Mouse (Mus musculus): ENCODE measurements around the gene P4ha1. TPM values are rescaled to one million over a fixed set of nuclear protein-coding genes. Genes with fewer than 3 reads are reported as not detected.

P4ha1 gene
- polyA plus RNA-seq (2012; rRNA removed) (3.9 and 5.1 TPM in 2 replicates), polyA plus RNA-seq (2014; fragmentation: Nextera tagmentation; extraction: Ambion mirVana) (9.3 and 9.6 TPM in 2 replicates)

- no peaks in the 10 kb centered on the region for H3K27me3 ChIP-seq (ENCODE audit: control insufficient read depth, insufficient read depth, low read length)
- peak within 1 kb of the TSS; percentile 81 to 87 for H3K4me3 ChIP-seq (ENCODE audit: insufficient read depth in 1 of 2, low read depth in 2 of 2, low read length in 2 of 2)
- no peaks in the 10 kb centered on the region for H3K9me3 ChIP-seq (ENCODE audit: control insufficient read depth, low read length)
- WGBS (ENCODE audit: insufficient replicate concordance), result under 1% methylated on average over 39 of the region's 39 CpGs
- TF ChIP-seq CTCF (IDR thresholded peaks at IDR 0.05; ENCODE audit: low read depth), result peak; percentile 85
- no peak for TF ChIP-seq EP300 (IDR thresholded peaks at IDR 0.05; ENCODE audit: low read depth)
- H3K4me2 ChIP-seq (ENCODE audit: low read depth), result peak within 1 kb of the TSS; percentile 95
- DNase-seq (ENCODE audit: low read depth in 3 of 3, low spot score in 3 of 3) (peak; percentile 82 to 89 (median 88)), ATAC-seq (ENCODE audit: insufficient read depth) (peak; percentile 97)
- H3K4me1 ChIP-seq (replicated peaks; ENCODE audit: control insufficient read depth in 2 of 2, insufficient read depth in 2 of 2, low read length in 1 of 2), result peaks cover 7 to 9% of the 10 kb centered on the region in 2 experiments
- peak within 1 kb of the TSS; percentile 55 for H3K27ac ChIP-seq
- peak within 1 kb of the TSS; percentile 85 for H3K9ac ChIP-seq (replicated peaks)
- H3K36me3 ChIP-seq (replicated peaks; ENCODE audit: control insufficient read depth, insufficient read depth, low read depth), result no peaks in the 10 kb centered on the region
Observed at GRCm38 (mm10) chr10:59323100-59323487, at the start of gene P4ha1. Gene P4ha1 (plus strand): TSS chr10:59323296.

GRCm38 (mm10) chr10:59275745-59276144, 47.4 kb upstream of the P4ha1 start:
- H3K4me3 ChIP-seq (ENCODE audit: insufficient read depth in 1 of 2, low read depth in 2 of 2, low read length in 2 of 2), result no peak overlapping the region
- H3K36me3 ChIP-seq (replicated peaks; ENCODE audit: control insufficient read depth, insufficient read depth, low read depth), result no peaks in the 10 kb centered on the region
- H3K27ac ChIP-seq, result no peak overlapping the region
- DNase-seq (ENCODE audit: low read depth in 3 of 3, low spot score in 3 of 3), result no peak
- TF ChIP-seq CTCF (IDR thresholded peaks at IDR 0.05; ENCODE audit: low read depth) (no peak), EP300 (IDR thresholded peaks at IDR 0.05; ENCODE audit: low read depth) (no peak)
- 64% methylated on average over 5 of the region's 5 CpGs for WGBS (ENCODE audit: insufficient replicate concordance)
- H3K27me3 ChIP-seq (ENCODE audit: control insufficient read depth, insufficient read depth, low read length), result no peaks in the 10 kb centered on the region
- no peak overlapping the region for H3K9ac ChIP-seq (replicated peaks)
- no peaks in the 10 kb centered on the region for H3K9me3 ChIP-seq (ENCODE audit: control insufficient read depth, low read length)
- H3K4me2 ChIP-seq (ENCODE audit: low read depth), result no peak overlapping the region
- ATAC-seq (ENCODE audit: insufficient read depth), result no peak
- H3K4me1 ChIP-seq (replicated peaks; ENCODE audit: control insufficient read depth in 2 of 2, insufficient read depth in 2 of 2, low read length in 1 of 2), result peaks cover 0 to 4% of the 10 kb centered on the region in 2 experiments; a peak in 1 of 4 replicates

- no peaks in the 10 kb centered on the region for H3K27me3 ChIP-seq (ENCODE audit: control insufficient read depth, insufficient read depth, low read length)
- no peak for TF ChIP-seq EP300 (IDR thresholded peaks at IDR 0.05; ENCODE audit: low read depth)
- no peak overlapping the region for H3K4me2 ChIP-seq (ENCODE audit: low read depth)
- 51% methylated on average over 10 of the region's 10 CpGs for WGBS (ENCODE audit: insufficient replicate concordance)
- peaks cover 0 to 4% of the 10 kb centered on the region in 2 experiments; a peak in 1 of 4 replicates for H3K4me1 ChIP-seq (replicated peaks; ENCODE audit: control insufficient read depth in 2 of 2, insufficient read depth in 2 of 2, low read length in 1 of 2)
- H3K9me3 ChIP-seq (ENCODE audit: control insufficient read depth, low read length), result no peaks in the 10 kb centered on the region
- no peaks in the 10 kb centered on the region for H3K36me3 ChIP-seq (replicated peaks; ENCODE audit: control insufficient read depth, insufficient read depth, low read depth)
- no peak overlapping the region for H3K4me3 ChIP-seq (ENCODE audit: insufficient read depth in 1 of 2, low read depth in 2 of 2, low read length in 2 of 2)
- DNase-seq (ENCODE audit: low read depth in 3 of 3, low spot score in 3 of 3), result no peak
- no peak for ATAC-seq (ENCODE audit: insufficient read depth)
- H3K9ac ChIP-seq (replicated peaks), result no peak overlapping the region
- H3K27ac ChIP-seq, result no peak overlapping the region
Observed at GRCm38 (mm10) chr10:59277116-59277515, 46.0 kb upstream of the P4ha1 start.

DNA sequence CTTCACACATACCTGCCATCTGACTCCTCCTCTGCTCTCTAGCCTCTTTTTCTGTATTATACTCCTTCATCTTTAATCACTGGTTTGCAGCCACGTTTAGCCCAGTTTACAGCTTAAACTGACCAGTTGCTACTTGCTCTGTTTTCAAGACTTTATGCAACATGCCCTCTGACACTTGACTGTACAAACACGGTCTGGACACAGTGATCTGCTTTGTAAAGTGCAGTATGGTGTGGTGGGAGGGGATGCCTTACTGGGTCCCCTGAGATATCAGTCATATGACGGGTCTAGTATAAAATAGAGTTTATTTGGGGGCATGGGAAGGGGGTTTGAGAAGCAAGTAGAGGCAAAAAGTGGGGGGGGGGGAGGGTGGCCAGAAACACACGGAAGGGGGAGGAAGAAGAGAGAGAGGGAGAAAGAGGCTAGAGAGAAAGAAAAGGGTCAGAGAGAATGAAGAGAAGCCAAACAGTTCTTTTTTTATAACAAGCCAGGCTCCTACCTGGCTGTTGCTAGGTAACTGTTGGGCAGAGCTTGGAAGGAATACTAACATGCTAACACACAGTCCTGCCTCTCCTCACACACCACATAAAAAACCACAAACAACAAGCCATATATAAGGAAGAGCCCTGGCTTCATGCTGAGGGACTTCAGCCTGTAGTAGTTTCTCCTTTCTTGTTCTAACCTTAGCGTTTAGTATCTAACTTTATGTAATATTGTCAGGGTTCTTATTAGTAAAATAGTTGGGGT, 45.2 kb upstream of the P4ha1 start:
- no peaks in the 10 kb centered on the region for H3K9me3 ChIP-seq (ENCODE audit: control insufficient read depth, low read length)
- H3K27me3 ChIP-seq (ENCODE audit: control insufficient read depth, insufficient read depth, low read length), result no peaks in the 10 kb centered on the region; the same call in 1 of the 2 replicates
- ATAC-seq (ENCODE audit: insufficient read depth) (no peak), DNase-seq (ENCODE audit: low read depth in 3 of 3, low spot score in 3 of 3) (no peak)
- no peak overlapping the region for H3K4me2 ChIP-seq (ENCODE audit: low read depth)
- peaks cover 0 to 4% of the 10 kb centered on the region in 2 experiments; a peak in 1 of 4 replicates for H3K4me1 ChIP-seq (replicated peaks; ENCODE audit: control insufficient read depth in 2 of 2, insufficient read depth in 2 of 2, low read length in 1 of 2)
- H3K36me3 ChIP-seq (replicated peaks; ENCODE audit: control insufficient read depth, insufficient read depth, low read depth), result no peaks in the 10 kb centered on the region
- H3K9ac ChIP-seq (replicated peaks), result no peak overlapping the region
- no peak overlapping the region for H3K27ac ChIP-seq
- H3K4me3 ChIP-seq (ENCODE audit: insufficient read depth in 1 of 2, low read depth in 2 of 2, low read length in 2 of 2), result no peak overlapping the region
- TF ChIP-seq EP300 (IDR thresholded peaks at IDR 0.05; ENCODE audit: low read depth), result no peak
- TF ChIP-seq CTCF (IDR thresholded peaks at IDR 0.05; ENCODE audit: low read depth), result no peak
- WGBS (ENCODE audit: insufficient replicate concordance), result 35% methylated on average over 5 of the region's 5 CpGs

DNA sequence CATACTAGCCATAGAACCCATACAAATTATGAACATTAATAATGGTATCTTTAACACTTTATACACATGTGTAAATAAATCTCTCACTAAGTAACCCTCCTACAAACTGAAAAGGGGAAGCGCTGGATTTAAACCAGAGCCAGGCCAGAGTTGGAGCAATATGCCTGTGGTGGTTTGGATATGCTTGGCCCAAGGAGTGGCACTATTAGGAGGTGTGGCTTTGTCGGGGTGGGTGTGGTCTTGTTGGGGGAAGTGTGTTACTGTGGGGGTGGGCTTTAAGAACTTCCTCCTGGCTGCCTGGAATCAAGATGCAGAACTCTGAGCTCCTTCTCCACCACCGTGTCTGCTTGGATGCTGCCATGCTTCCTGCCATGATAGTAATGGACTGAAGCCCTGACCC, 39.9 kb upstream of the P4ha1 start:
- TF ChIP-seq CTCF (IDR thresholded peaks at IDR 0.05; ENCODE audit: low read depth) (0 out of 2 replicates have a peak, but pooled peaks have one; percentile 0), EP300 (IDR thresholded peaks at IDR 0.05; ENCODE audit: low read depth) (no peak)
- Histone ChIP-seq H3K4me3 (ENCODE audit: insufficient read depth in 1 of 2, low read depth in 2 of 2, low read length in 2 of 2) (no peak overlapping the region), H3K9me3 (ENCODE audit: control insufficient read depth, low read length) (no peaks in the 10 kb centered on the region), H3K27me3 (ENCODE audit: control insufficient read depth, insufficient read depth, low read length) (no peaks in the 10 kb centered on the region; the same call in 1 of the 2 replicates), H3K36me3 (replicated peaks; ENCODE audit: control insufficient read depth, insufficient read depth, low read depth) (no peaks in the 10 kb centered on the region), H3K27ac (no peak overlapping the region), H3K9ac (replicated peaks) (no peak overlapping the region), H3K4me2 (ENCODE audit: low read depth) (no peak overlapping the region), H3K4me1 (replicated peaks; ENCODE audit: control insufficient read depth in 2 of 2, insufficient read depth in 2 of 2, low read length in 1 of 2) (peaks cover 2 to 8% of the 10 kb centered on the region in 2 experiments; a peak in 3 of 4 replicates)
- 33% methylated on average over 3 of the region's 3 CpGs for WGBS (ENCODE audit: insufficient replicate concordance)
- DNase-seq (ENCODE audit: low read depth in 3 of 3, low spot score in 3 of 3) (no peak), ATAC-seq (ENCODE audit: insufficient read depth) (no peak)

Measured in liver, embryonic 14.5 days (tissue).